In genomic region chr13:31877061-31877460, GRCm38 (mm10) we compare ENCODE assay signal across 10 mouse cellular contexts.
DNase-seq lines count a peak whose midpoint lies in the region; ATAC-seq lines count a peak whose summit lies in the region.
"Had no signal": no experiment of that assay in that cellular context is flagged by ENCODE, and none has a peak within 500 bp of the region (broad histone marks: within the 10 kb centered on the region; RNA-seq: fewer than 3 reads in every experiment).

No protein-coding gene starts in this region.

- no peak overlapping the region for H3K4me3 ChIP-seq in forebrain, embryonic 11.5 days (ENCODE audit: low read depth, low read length)
- no peak overlapping the region for H3K4me3 ChIP-seq in forebrain, embryonic 15.5 days
- H3K4me3 ChIP-seq: liver, embryonic 15.5 days had no signal

- no peaks in the 10 kb centered on the region for H3K9me3 ChIP-seq in forebrain, embryonic 11.5 days (ENCODE audit: control insufficient read depth, low read length)
- H3K9me3 ChIP-seq in forebrain, embryonic 15.5 days, result no peaks in the 10 kb centered on the region
- H3K9me3 ChIP-seq: liver, embryonic 15.5 days had no signal

- no peaks in the 10 kb centered on the region for H3K4me1 ChIP-seq in forebrain, embryonic 11.5 days (replicated peaks; ENCODE audit: control insufficient read depth, insufficient read depth, low read length)
- H3K4me1 ChIP-seq in forebrain, embryonic 15.5 days, result no peaks in the 10 kb centered on the region
- H3K4me1 ChIP-seq: liver, embryonic 15.5 days had no signal

- no peak overlapping the region for H3K4me2 ChIP-seq in forebrain, embryonic 11.5 days (ENCODE audit: low read depth, low read length, severe bottlenecking)
- no peak overlapping the region for H3K4me2 ChIP-seq in forebrain, embryonic 15.5 days (replicated peaks)
- H3K4me2 ChIP-seq: liver, embryonic 15.5 days had no signal

- peak; percentile 31 for DNase-seq in adrenal gland, postnatal 14 days
- no peak for DNase-seq in adrenal gland, postnatal 4 days (ENCODE audit: low spot score in 2 of 2)
- DNase-seq in fat pad, adult 2 months (ENCODE audit: extremely low read depth, low read depth, low spot score), result peak; percentile 99
- DNase-seq in kidney, adult 9 months, result peak; percentile 45
- DNase-seq in lung, postnatal 10 days, result peak; percentile 20
- no peak for DNase-seq in forebrain, embryonic 11.5 days (ENCODE audit: low spot score)
- no peak for DNase-seq in cerebellum, adult 11-12 months
- DNase-seq: B cell, adult 2 months had no signal

- WGBS in forebrain, embryonic 11.5 days, result 77% methylated on average over 4 of the region's 4 CpGs
- 73% methylated on average over 4 of the region's 4 CpGs for WGBS in forebrain, embryonic 15.5 days

- no peak overlapping the region for H3K9ac ChIP-seq in forebrain, embryonic 11.5 days (ENCODE audit: low read length)
- H3K9ac ChIP-seq in forebrain, embryonic 15.5 days (replicated peaks), result no peak overlapping the region
- H3K9ac ChIP-seq: liver, embryonic 15.5 days had no signal

- no peaks in the 10 kb centered on the region for H3K27me3 ChIP-seq in forebrain, embryonic 11.5 days (ENCODE audit: control insufficient read depth, insufficient read depth, low read length)
- no peaks in the 10 kb centered on the region for H3K27me3 ChIP-seq in forebrain, embryonic 15.5 days
- H3K27me3 ChIP-seq: liver, embryonic 15.5 days had no signal

- ATAC-seq in forebrain, embryonic 11.5 days (replicated peaks; ENCODE audit: low FRiP score), result no peak
- ATAC-seq in forebrain, embryonic 15.5 days (replicated peaks), result no peak

- no peak overlapping the region for H3K27ac ChIP-seq in forebrain, embryonic 11.5 days (ENCODE audit: low read depth, low read length)
- no peak overlapping the region for H3K27ac ChIP-seq in forebrain, embryonic 15.5 days (replicated peaks)
- H3K27ac ChIP-seq: liver, embryonic 15.5 days had no signal

- H3K36me3 ChIP-seq in forebrain, embryonic 11.5 days (ENCODE audit: control insufficient read depth, insufficient read depth, low read length), result no peaks in the 10 kb centered on the region
- no peaks in the 10 kb centered on the region for H3K36me3 ChIP-seq in forebrain, embryonic 15.5 days
- H3K36me3 ChIP-seq: liver, embryonic 15.5 days had no signal

Comparison
In these comparisons a context has a peak if more than half of its experiments do, and no peak if none do; other contexts are left out.
1. DNase-seq: peak in adrenal gland, postnatal 14 days (single experiment), fat pad, adult 2 months (single experiment), kidney, adult 9 months (single experiment) and lung, postnatal 10 days (single experiment); none in adrenal gland, postnatal 4 days (0 of 2), forebrain, embryonic 11.5 days (single experiment) and cerebellum, adult 11-12 months (single experiment).